Mouse (Mus musculus) gastrocnemius, postnatal 4 days (tissue): Measurements from ENCODE around the gene Dop1b. TPM values are rescaled to one million over a fixed set of nuclear protein-coding genes. Genes with fewer than 3 reads are reported as not detected.
A peak's percentile ranks its signal among the peaks of the same experiment; 100 is the strongest.
"Not testable (repeated sequence)": the region's sequence is repeated elsewhere in the genome, so short reads cannot be mapped to it uniquely, and the experiment has no call there.

Experiments used
- DNase-seq, 2 experiments: peaks; one replicate each; pipeline ENCODE4 v3.0.0; 2021 to 2022; ENCODE audit warnings: low spot score in 2 of 2, mixed read lengths in 2 of 2
- long read RNA-seq, 2 experiments: library from polyadenylated mRNA; stranded (forward); transcript quantifications; one replicate each; pipeline ENCODE4 v2.0.0; 2021
- total RNA-seq, 2 experiments: library from RNA; stranded (reverse); gene quantifications; 2 replicates each; pipeline ENCODE4 v1.2.3; 2021

Gene Dop1b
- total RNA-seq = 10 to 100 TPM; 32.0 to 35.0 TPM
- long read RNA-seq, experiment 1, full-length matches to known transcripts = 1 of 8 reads
- long read RNA-seq, experiment 1, partial matches to known transcripts = 6 of 8 reads
- long read RNA-seq, experiment 1, other reads (novel, unspliced or antisense) = 1 of 8 reads
- long read RNA-seq, experiment 2, full-length matches to known transcripts = 1 of 11 reads
- long read RNA-seq, experiment 2, partial matches to known transcripts = 3 of 11 reads
- long read RNA-seq, experiment 2, other reads (novel, unspliced or antisense) = 7 of 11 reads

DNA sequence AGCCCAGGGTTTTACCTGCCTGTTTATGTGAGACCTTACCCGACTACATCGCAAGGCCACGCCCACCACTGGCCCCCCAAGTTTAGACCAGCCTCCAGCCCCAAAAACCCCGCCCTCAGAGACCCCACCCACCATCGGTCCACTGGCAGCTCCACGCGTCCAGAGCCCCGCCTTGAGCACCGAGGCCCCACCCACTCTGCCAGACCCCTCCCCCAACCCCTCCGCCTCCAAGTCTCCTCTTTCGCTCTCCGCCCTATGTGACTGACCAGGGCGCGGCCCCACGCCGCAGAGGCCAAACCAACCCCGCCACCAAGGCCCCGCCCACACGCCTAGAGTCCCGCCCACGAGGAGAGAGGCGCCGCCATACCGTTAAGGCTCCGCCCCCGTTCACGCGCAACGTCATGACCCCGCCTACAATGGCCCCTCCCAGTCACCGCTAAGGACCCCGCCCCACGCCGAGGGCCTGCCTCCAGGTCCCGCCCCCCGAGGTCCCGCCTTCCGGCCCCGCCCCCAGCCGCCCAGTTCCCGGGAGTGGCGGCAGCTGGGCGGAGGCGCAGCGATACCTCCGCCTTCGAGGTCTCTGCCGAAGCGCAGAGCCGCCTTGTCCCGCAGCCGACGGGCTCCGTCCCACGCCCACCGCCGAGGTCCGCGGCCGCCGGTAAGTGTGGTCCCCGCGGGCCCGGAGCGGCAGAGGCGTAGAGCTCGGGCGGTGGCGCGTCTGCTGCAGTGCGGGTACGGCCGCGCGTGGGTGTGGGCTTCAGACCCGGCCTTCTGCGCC, at the start of gene Dop1b:
Dop1b (plus strand) TSS at position 494 of the 778 bp plus-strand sequence.
- DNase-seq = peak; percentile 99

- DNase-seq = no peak
Observed at GRCm38 (mm10) chr16:93667976-93668375, 43.7 kb upstream of the Dop1b start.

DNA sequence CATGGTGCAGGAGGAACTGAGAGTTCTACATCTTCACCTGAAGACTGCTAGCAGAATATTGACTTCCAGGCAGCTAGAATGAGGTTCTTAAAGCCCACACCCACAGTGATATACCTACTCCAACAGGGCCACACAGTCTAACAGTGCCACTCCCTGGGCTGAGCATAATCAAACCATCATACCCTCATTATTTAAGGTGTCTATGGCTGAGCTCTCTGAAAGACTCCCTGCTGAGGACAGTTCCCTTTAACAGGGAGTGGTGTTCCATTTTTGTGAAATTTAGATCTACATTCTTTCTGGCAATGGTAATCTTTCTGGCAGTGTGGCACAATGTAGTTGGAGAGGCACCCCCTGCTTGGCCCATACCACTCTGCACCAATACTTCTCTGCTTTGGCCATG, 42.2 kb upstream of the Dop1b start:
- DNase-seq = no peak

DNA sequence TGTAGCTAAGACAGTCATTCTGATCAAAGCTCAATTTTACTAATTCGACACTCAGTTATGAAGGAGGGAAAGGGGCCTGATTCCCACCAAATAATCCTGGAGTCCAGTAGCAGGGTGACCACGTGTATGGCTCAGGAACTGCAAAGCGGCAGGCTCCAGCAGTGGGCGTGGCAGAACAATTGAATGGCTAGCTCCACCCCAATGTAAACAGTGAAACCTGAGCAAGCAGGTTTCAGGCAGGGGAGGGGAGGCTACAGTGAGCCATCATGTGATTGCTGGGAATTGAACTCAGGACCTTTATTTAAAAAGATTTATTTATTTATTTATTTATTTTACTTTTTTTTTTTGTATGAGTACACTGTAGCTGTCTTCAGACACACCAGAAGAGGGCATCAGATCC, 41.2 kb upstream of the Dop1b start:
- not testable (repeated sequence) for DNase-seq

DNA sequence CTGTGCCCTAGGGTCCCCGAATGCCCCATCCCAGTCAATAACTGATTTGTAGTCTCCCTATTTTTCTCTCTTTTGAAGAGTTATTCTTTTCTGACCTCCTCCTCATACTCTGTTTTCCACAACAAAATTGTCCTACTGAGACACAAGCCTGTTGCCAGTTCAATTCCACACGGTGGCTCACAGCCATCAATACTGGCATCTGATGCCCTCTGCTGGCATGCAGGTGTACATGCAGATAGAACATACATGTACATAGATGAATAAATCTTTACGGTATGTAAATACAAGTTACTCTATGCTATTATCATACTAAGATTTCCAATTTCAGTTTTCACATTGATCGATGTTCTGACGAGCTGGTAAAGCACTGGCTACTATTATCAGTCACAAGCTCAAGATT, 40.6 kb upstream of the Dop1b start:
- no peak for DNase-seq

GRCm38 (mm10) chr16:93676376-93676775, 35.3 kb upstream of the Dop1b start:
- no peak for DNase-seq

GRCm38 (mm10) chr16:93678206-93678605, 33.5 kb upstream of the Dop1b start:
- DNase-seq = no peak

- no peak for DNase-seq
Observed at GRCm38 (mm10) chr16:93679165-93679564, 32.5 kb upstream of the Dop1b start.

- DNase-seq = no peak
Observed at GRCm38 (mm10) chr16:93682156-93682688, 29.5 kb upstream of the Dop1b start.

- peak; percentile 59 to 76 for DNase-seq
Observed at GRCm38 (mm10) chr16:93682689-93683507, 28.8 kb upstream of the Dop1b start, which contains the start of gene Cbr3. Gene Cbr3 (plus strand): TSS chr16:93683215.

DNA sequence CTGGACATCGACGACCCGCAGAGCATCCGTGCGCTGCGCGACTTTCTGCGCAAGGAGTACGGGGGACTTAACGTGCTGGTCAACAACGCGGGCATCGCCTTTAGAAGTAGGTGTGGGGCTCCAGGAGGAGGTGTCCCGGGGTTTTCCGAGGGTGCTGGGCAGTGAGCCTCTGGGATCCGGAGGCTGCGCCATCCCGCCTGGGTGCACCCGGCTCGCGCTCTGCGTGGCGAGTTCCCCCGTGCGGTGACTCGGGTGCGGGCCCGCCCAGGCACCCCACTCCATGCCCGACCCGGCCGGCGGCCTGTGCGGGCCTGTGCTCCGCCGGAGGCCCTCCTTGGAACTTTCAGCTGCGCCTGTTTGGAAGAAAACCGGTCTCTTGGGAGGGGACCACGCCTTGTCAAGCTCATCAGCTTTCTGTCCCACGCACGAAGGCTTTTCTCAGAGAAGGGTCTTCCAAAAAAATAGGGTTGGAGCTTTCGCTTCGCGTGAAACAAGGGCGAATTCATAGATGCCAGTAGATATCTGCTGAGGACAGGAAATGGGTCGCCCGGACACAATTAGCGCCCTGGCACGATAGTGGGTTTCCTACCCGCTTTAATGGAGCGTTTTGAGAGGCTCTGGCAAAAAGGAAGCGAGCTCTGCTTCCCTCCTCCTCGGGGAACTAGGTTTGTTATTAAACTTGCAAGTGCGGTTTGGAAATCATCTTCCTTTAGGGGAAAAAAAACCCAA, 28.0 kb upstream of the Dop1b start:
- peak; percentile 25 to 48 for DNase-seq

GRCm38 (mm10) chr16:93684441-93684840, 27.3 kb upstream of the Dop1b start:
- DNase-seq = no peak

DNA sequence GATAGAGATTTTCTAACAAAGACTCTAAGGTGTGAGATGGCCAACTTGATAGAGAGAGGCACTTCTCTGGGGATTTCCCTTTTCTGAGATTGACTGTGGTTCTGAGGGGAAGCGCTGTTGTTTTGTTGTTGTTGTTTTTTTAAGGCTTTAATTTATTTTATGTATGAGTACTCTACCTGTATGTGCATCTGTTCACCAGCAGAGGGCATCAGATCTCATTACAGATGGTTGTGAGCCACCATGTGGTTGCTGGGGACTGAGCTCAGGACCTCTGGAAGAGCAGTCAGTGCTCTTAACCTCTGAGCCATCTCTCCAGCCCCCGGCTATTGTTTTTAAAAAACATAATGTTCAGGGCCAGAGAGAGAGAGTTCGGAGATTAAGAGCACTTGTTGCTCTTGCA, 25.9 kb upstream of the Dop1b start:
- DNase-seq = not testable (repeated sequence)

GRCm38 (mm10) chr16:93686421-93686820, 25.3 kb upstream of the Dop1b start:
- DNase-seq = no peak

- no peak for DNase-seq
Observed at GRCm38 (mm10) chr16:93686945-93687344, 24.8 kb upstream of the Dop1b start.

GRCm38 (mm10) chr16:93691206-93691841, 20.4 kb upstream of the Dop1b start:
- DNase-seq = no peak

DNA sequence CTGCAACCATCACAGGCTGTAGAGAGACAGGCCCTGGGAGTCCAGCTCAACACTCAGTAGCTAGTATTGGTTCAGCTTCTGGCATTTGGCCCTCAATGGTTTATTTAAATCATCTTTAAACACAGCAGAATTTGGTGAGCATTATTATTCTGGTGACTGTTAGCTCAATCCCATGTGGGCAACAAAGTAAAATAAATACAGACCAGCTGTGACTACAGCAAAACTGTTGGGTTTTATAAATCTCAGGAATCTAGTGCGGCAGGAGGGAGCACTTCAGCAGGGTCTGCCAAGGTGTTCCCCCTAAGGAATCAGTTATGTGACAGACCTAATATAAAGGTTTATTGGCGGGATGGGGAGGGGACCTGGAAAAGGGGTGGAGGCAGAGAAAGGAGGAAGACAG, 19.0 kb upstream of the Dop1b start:
- no peak for DNase-seq

GRCm38 (mm10) chr16:93707116-93707515, 4.6 kb upstream of the Dop1b start:
- no peak for DNase-seq

DNA sequence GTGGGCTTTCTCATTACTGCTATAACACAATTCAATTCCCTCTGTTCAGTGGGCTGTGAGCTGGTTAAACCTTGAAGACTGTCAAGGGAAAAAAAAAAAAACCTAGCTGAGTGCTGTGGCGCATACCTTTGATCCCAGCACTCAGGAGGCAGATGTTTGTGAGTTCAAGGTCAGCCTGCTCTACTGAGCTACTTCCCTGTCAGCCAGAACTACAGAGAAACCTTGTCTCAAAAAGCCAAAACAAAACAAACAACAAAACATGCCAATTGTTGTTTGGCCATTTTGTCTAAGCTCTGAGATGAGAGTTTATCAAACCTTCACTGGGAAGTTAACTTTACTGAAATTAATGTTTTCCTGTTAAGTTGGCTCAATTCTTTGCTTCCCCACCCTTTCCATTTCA, 2.5 kb upstream of the Dop1b start:
- no peak for DNase-seq

GRCm38 (mm10) chr16:93710924-93711323, 780 bp upstream of the Dop1b start:
- DNase-seq = peak in 1 of 2 experiments; percentile 65
